Mouse (Mus musculus): ENCODE results near the gene Ier2. TPM values are rescaled to one million over a fixed set of nuclear protein-coding genes. Genes with fewer than 3 reads are reported as not detected.

Gene Ier2
- polyA plus RNA-seq, 1 experiment from 2014 or later: 97.0 TPM

GRCm38 (mm10) chr8:84641578-84642361, 20.9 kb downstream of the Ier2 start:
- H3K4me1 ChIP-seq: peaks cover 13% of the 10 kb centered on the region; the same call in 1 of the 2 replicates
- no peaks in the 10 kb centered on the region for H3K36me3 ChIP-seq
- H3K4me3 ChIP-seq: no peak overlapping the region
- H3K27ac ChIP-seq: no peak overlapping the region
- no peaks in the 10 kb centered on the region for H3K9me3 ChIP-seq
- H3K27me3 ChIP-seq: no peaks in the 10 kb centered on the region
- 75% methylated on average over 1 of the region's 1 CpGs for WGBS
- no peak overlapping the region for H3K9ac ChIP-seq
- no peak for ATAC-seq (ENCODE audit: insufficient number of reproducible peaks, insufficient read depth, low FRiP score, low TSS enrichment)
- no peak overlapping the region for H3K4me2 ChIP-seq (replicated peaks)

DNA sequence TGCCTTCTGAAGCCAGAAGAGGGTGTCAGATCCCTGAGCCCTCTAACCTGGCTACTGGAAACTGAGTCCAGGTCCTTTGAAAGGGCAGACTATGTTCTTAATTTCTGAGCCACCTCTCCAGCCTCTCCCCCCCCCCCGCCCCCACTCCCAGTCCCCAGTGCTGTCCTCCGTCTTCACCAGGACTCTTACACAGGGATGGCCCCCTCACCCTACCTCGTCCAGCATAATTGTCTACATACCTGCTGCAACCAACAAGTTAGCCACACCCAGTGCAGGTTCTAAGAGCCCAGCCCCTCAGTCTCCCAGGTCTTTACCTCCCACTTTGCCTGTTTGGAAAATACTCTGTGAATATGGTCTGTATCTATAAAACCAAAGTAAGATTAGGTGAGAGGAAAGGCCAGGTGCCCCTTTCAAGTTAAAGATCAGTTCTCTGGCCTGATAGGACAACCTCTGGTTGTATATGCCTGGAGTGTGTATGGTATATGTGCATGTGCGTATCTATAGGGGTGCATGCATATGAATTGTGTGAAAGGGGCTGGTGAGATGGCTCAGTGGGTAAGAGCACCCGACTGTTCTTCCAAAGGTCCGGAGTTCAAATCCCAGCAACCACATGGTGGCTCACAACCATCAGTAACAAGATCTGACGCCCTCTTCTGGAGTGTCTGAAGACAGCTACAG, 21.9 kb downstream of the Ier2 start:
- 71% methylated on average over 7 of the region's 7 CpGs for WGBS
- Histone ChIP-seq H3K36me3 (no peaks in the 10 kb centered on the region), H3K9me3 (no peaks in the 10 kb centered on the region), H3K4me3 (no peak overlapping the region), H3K4me1 (peaks cover 20% of the 10 kb centered on the region), H3K9ac (no peak overlapping the region), H3K27ac (peak overlapping the region; percentile 19; the same call in 1 of the 2 replicates), H3K27me3 (no peaks in the 10 kb centered on the region), H3K4me2 (replicated peaks) (peak overlapping the region; percentile 29)
- no peak for ATAC-seq (ENCODE audit: insufficient number of reproducible peaks, insufficient read depth, low FRiP score, low TSS enrichment)

- Histone ChIP-seq H3K9ac (peak overlapping the region; percentile 40), H3K36me3 (no peaks in the 10 kb centered on the region), H3K4me1 (peaks cover 27% of the 10 kb centered on the region), H3K4me3 (peak overlapping the region; percentile 46), H3K9me3 (no peaks in the 10 kb centered on the region), H3K4me2 (replicated peaks) (peak overlapping the region; percentile 74), H3K27ac (peak overlapping the region; percentile 19; the same call in 1 of the 2 replicates), H3K27me3 (no peaks in the 10 kb centered on the region)
- no peak for ATAC-seq (ENCODE audit: insufficient number of reproducible peaks, insufficient read depth, low FRiP score, low TSS enrichment)
- WGBS: 21% methylated on average over 9 of the region's 9 CpGs
Measured at GRCm38 (mm10) chr8:84640010-84640588, 22.6 kb downstream of the Ier2 start.

DNA sequence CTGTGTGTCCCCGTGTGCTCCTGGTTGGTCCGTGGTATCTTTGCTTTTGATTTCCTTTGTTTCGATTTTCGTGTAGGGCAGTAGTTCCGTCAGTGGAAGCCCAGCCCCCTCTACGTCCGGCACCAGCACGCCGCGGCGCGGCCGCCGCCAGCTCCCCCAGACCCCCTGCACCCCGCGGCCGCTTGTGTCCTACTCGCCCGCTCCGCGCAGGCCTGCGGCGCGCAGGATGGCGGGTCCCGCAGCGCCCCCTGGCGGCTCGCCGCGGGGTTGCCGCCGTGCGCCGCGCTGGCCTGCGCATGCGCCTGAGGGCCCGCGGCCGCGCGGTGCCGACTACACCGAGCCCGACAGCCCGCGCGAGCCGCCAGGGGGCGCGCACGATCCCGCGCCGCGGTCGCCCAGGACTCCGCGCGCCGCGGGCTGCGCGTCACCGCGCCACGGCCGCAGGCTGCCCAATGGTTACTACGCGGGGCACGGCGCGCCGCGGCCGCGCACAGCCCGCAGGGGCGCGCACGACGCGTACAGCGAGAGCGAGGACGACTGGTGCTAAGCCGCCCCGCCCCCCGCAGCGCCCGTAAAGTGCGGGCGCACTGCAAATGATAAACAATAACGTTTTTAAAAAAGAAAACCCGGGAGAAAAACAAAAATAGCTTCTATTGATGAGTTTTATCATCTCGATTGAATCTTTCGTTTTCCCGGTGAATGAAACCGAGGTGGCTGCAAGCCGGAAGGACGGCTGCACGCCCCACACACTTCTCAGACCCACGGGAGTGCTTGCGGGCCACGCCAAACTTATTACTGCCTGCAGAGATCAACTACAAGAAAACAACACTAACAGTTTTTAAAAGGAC, 23.3 kb downstream of the Ier2 start:
- no peaks in the 10 kb centered on the region for H3K36me3 ChIP-seq
- H3K27me3 ChIP-seq: no peaks in the 10 kb centered on the region
- no peaks in the 10 kb centered on the region for H3K9me3 ChIP-seq
- H3K27ac ChIP-seq: peak overlapping the region; percentile 97
- peak overlapping the region; percentile 74 for H3K4me2 ChIP-seq (replicated peaks)
- under 1% methylated on average over 106 of the region's 106 CpGs for WGBS
- peak; percentile 91 for ATAC-seq (ENCODE audit: insufficient number of reproducible peaks, insufficient read depth, low FRiP score, low TSS enrichment)
- H3K9ac ChIP-seq: peak overlapping the region; percentile 79
- peak overlapping the region; percentile 46 for H3K4me3 ChIP-seq
- H3K4me1 ChIP-seq: peaks cover 34% of the 10 kb centered on the region

GRCm38 (mm10) chr8:84638555-84639161, 24.0 kb downstream of the Ier2 start:
- WGBS: 0% methylated on average over 43 of the region's 52 CpGs
- ATAC-seq (ENCODE audit: insufficient number of reproducible peaks, insufficient read depth, low FRiP score, low TSS enrichment): peak; percentile 12
- Histone ChIP-seq H3K9me3 (no peaks in the 10 kb centered on the region), H3K36me3 (no peaks in the 10 kb centered on the region), H3K4me3 (peak overlapping the region; percentile 46), H3K4me2 (replicated peaks) (peak overlapping the region; percentile 74), H3K27ac (peak overlapping the region; percentile 97), H3K4me1 (peaks cover 34% of the 10 kb centered on the region), H3K27me3 (no peaks in the 10 kb centered on the region), H3K9ac (peak overlapping the region; percentile 79)

DNA sequence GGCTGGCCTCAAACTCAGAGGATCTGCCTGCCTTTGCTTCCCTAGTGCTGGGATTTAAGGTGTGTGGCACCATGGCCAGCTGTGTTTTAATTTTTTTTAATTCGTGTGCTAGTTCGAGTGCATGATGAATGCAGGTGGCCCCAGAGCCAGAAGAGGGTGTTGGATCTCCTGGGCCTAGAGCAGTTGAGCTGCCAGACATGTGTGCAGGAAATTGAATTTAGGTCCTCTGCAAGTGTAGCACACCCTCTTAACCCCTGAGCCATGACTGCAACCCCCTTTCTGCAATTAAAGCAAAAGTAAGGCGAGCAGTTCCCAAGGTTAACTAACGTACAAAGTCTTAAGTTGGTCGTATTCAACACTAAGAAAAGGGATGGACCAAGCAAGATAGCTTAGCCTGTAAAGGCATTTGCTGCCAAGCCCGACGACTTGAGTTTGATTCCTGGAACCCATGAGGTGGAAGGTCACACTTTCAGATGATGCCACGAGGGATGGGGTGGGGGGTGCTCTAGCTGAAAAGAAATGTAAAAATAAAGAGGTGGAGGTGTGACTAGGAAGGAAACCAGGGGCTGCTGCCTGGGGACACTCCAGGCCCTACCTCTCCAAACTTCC, 24.6 kb downstream of the Ier2 start:
- H3K27me3 ChIP-seq: no peaks in the 10 kb centered on the region
- H3K36me3 ChIP-seq: no peaks in the 10 kb centered on the region
- no peak for ATAC-seq (ENCODE audit: insufficient number of reproducible peaks, insufficient read depth, low FRiP score, low TSS enrichment)
- peak overlapping the region; percentile 79 for H3K9ac ChIP-seq
- no peaks in the 10 kb centered on the region for H3K9me3 ChIP-seq
- peak overlapping the region; percentile 97 for H3K27ac ChIP-seq
- H3K4me3 ChIP-seq: peak overlapping the region; percentile 46
- H3K4me1 ChIP-seq: peaks cover 34% of the 10 kb centered on the region
- H3K4me2 ChIP-seq (replicated peaks): peak overlapping the region; percentile 74
- WGBS: 32% methylated on average over 8 of the region's 8 CpGs

DNA sequence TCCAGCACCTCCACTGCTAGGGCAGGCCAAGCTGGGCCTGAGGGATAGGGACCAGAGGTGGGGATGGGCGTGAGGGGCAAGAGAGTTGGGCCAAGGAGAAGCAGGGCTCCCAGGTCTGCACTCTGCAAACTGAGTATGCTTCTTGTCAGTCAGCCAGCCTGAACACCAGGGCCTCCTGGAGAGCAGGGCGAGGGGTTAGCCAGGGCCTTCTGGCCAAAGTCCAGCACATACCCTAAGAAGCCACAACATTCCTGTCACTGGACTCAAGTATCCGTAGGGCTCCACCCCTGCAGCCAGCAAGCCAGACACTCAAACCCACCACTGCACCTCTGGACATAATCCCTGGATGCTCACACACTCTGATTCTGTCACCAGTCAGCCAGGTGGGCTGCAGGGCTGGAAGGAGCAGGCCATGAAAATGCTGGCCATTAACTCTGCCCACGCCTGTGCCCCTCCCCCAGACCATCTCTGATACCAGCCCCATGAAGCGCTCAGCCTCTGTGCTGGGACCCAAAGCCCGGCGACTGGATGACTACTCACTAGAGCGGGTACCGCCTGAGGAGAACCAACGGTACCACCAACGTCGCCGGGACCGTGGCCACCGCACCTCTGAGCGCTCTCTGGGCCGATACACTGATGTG, 26.5 kb downstream of the Ier2 start:
- Histone ChIP-seq H3K4me1 (peaks cover 34% of the 10 kb centered on the region), H3K9ac (no peak overlapping the region), H3K27me3 (no peaks in the 10 kb centered on the region), H3K9me3 (no peaks in the 10 kb centered on the region), H3K36me3 (no peaks in the 10 kb centered on the region), H3K4me2 (replicated peaks) (no peak overlapping the region), H3K4me3 (no peak overlapping the region), H3K27ac (no peak overlapping the region)
- no peak for ATAC-seq (ENCODE audit: insufficient number of reproducible peaks, insufficient read depth, low FRiP score, low TSS enrichment)
- 83% methylated on average over 17 of the region's 17 CpGs for WGBS

GRCm38 (mm10) chr8:84635397-84636050, 27.1 kb downstream of the Ier2 start:
- Histone ChIP-seq H3K4me2 (replicated peaks) (no peak overlapping the region), H3K4me1 (peaks cover 31% of the 10 kb centered on the region), H3K9me3 (no peaks in the 10 kb centered on the region), H3K27ac (peak overlapping the region; percentile 77; the same call in 1 of the 2 replicates), H3K4me3 (no peak overlapping the region), H3K9ac (peak overlapping the region; percentile 51), H3K27me3 (no peaks in the 10 kb centered on the region), H3K36me3 (no peaks in the 10 kb centered on the region)
- ATAC-seq (ENCODE audit: insufficient number of reproducible peaks, insufficient read depth, low FRiP score, low TSS enrichment): no peak
- WGBS: 61% methylated on average over 14 of the region's 14 CpGs

GRCm38 (mm10) chr8:84634849-84635304, 27.8 kb downstream of the Ier2 start:
- Histone ChIP-seq H3K4me2 (replicated peaks) (no peak overlapping the region), H3K27me3 (no peaks in the 10 kb centered on the region), H3K9ac (peak overlapping the region; percentile 51), H3K4me3 (no peak overlapping the region), H3K27ac (peak overlapping the region; percentile 77), H3K36me3 (no peaks in the 10 kb centered on the region), H3K9me3 (no peaks in the 10 kb centered on the region), H3K4me1 (peaks cover 30% of the 10 kb centered on the region)
- WGBS: 45% methylated on average over 9 of the region's 9 CpGs
- no peak for ATAC-seq (ENCODE audit: insufficient number of reproducible peaks, insufficient read depth, low FRiP score, low TSS enrichment)

Data from embryonic facial prominence, embryonic 12.5 days (tissue).